Mouse (Mus musculus): ENCODE results near the gene Cxcl14. TPM values are rescaled to one million over a fixed set of nuclear protein-coding genes. Genes with fewer than 3 reads are reported as not detected.

Cxcl14 gene
- polyA plus RNA-seq, 1 experiment from 2014 or later, result 35.7 TPM

- Histone ChIP-seq H3K4me2 (ENCODE audit: low read depth) (peak within 1 kb of the TSS; percentile 32), H3K36me3 (ENCODE audit: control insufficient read depth, insufficient read depth, low read length) (no peaks in the 10 kb centered on the region), H3K9ac (ENCODE audit: low read length) (peak within 1 kb of the TSS; percentile 62), H3K4me1 (ENCODE audit: control insufficient read depth, insufficient read depth, low read length) (peaks cover 32% of the 10 kb centered on the region), H3K27me3 (ENCODE audit: control insufficient read depth, insufficient read depth, low read length) (peaks cover 93% of the 10 kb centered on the region), H3K27ac (ENCODE audit: low read depth, low read length) (peak within 1 kb of the TSS; percentile 49), H3K9me3 (ENCODE audit: control insufficient read depth, low read length) (no peaks in the 10 kb centered on the region), H3K4me3 (ENCODE audit: low read depth, low read length) (peak within 1 kb of the TSS; percentile 36)
- WGBS, result under 1% methylated on average over 56 of the region's 65 CpGs
- peak; percentile 83 for ATAC-seq (ENCODE audit: insufficient read depth, low FRiP score, low TSS enrichment)
- DNase-seq (ENCODE audit: low spot score), result peak; percentile 86
Measured at GRCm38 (mm10) chr13:56251924-56252619, 44.3 kb downstream of the Cxcl14 start, which contains the start of gene Neurog1. Gene Neurog1, minus strand, starts transcription at chr13:56252163.

- under 1% methylated on average over 59 of the region's 59 CpGs for WGBS
- Histone ChIP-seq H3K4me1 (ENCODE audit: control insufficient read depth, insufficient read depth, low read length) (peaks cover 25% of the 10 kb centered on the region), H3K9me3 (ENCODE audit: control insufficient read depth, low read length) (no peaks in the 10 kb centered on the region), H3K27ac (ENCODE audit: low read depth, low read length) (peak overlapping the region; percentile 49), H3K4me2 (ENCODE audit: low read depth) (peak overlapping the region; percentile 32), H3K4me3 (ENCODE audit: low read depth, low read length) (peak overlapping the region; percentile 36), H3K27me3 (ENCODE audit: control insufficient read depth, insufficient read depth, low read length) (peaks cover 86% of the 10 kb centered on the region), H3K9ac (ENCODE audit: low read length) (peak overlapping the region; percentile 62), H3K36me3 (ENCODE audit: control insufficient read depth, insufficient read depth, low read length) (no peaks in the 10 kb centered on the region)
- ATAC-seq (ENCODE audit: insufficient read depth, low FRiP score, low TSS enrichment), result peak; percentile 5; the same call in 1 of the 2 replicates
- DNase-seq (ENCODE audit: low spot score), result peak; percentile 66
Measured at GRCm38 (mm10) chr13:56251176-56251923, 45.0 kb downstream of the Cxcl14 start.

- H3K4me3 ChIP-seq (ENCODE audit: low read depth, low read length), result peak overlapping the region; percentile 36
- DNase-seq (ENCODE audit: low spot score), result peak; percentile 57
- ATAC-seq (ENCODE audit: insufficient read depth, low FRiP score, low TSS enrichment), result no peak
- peaks cover 25% of the 10 kb centered on the region for H3K4me1 ChIP-seq (ENCODE audit: control insufficient read depth, insufficient read depth, low read length)
- H3K27ac ChIP-seq (ENCODE audit: low read depth, low read length), result peak overlapping the region; percentile 49
- H3K9ac ChIP-seq (ENCODE audit: low read length), result peak overlapping the region; percentile 62
- peak overlapping the region; percentile 32 for H3K4me2 ChIP-seq (ENCODE audit: low read depth)
- peaks cover 86% of the 10 kb centered on the region for H3K27me3 ChIP-seq (ENCODE audit: control insufficient read depth, insufficient read depth, low read length)
- H3K9me3 ChIP-seq (ENCODE audit: control insufficient read depth, low read length), result no peaks in the 10 kb centered on the region
- WGBS, result 0% methylated on average over 13 of the region's 14 CpGs
- no peaks in the 10 kb centered on the region for H3K36me3 ChIP-seq (ENCODE audit: control insufficient read depth, insufficient read depth, low read length)
Measured at GRCm38 (mm10) chr13:56250551-56251161, 45.7 kb downstream of the Cxcl14 start.

GRCm38 (mm10) chr13:56249593-56250341 is 46.6 kb downstream of the Cxcl14 start:
- no peaks in the 10 kb centered on the region for H3K9me3 ChIP-seq (ENCODE audit: control insufficient read depth, low read length)
- H3K27ac ChIP-seq (ENCODE audit: low read depth, low read length), result no peak overlapping the region
- 0 out of 2 replicates have a peak overlapping the region, but pooled peaks have one; percentile 10 for H3K4me3 ChIP-seq (ENCODE audit: low read depth, low read length)
- peaks cover 78% of the 10 kb centered on the region for H3K27me3 ChIP-seq (ENCODE audit: control insufficient read depth, insufficient read depth, low read length)
- peak overlapping the region; percentile 5; the same call in 1 of the 2 replicates for H3K4me2 ChIP-seq (ENCODE audit: low read depth)
- under 1% methylated on average over 13 of the region's 13 CpGs for WGBS
- no peak for ATAC-seq (ENCODE audit: insufficient read depth, low FRiP score, low TSS enrichment)
- H3K4me1 ChIP-seq (ENCODE audit: control insufficient read depth, insufficient read depth, low read length), result peaks cover 18% of the 10 kb centered on the region
- H3K36me3 ChIP-seq (ENCODE audit: control insufficient read depth, insufficient read depth, low read length), result no peaks in the 10 kb centered on the region
- H3K9ac ChIP-seq (ENCODE audit: low read length), result no peak overlapping the region; the same call in 1 of the 2 replicates
- DNase-seq (ENCODE audit: low spot score), result peak; percentile 35

GRCm38 (mm10) chr13:56243104-56243503 is 53.2 kb downstream of the Cxcl14 start:
- H3K4me2 ChIP-seq (ENCODE audit: low read depth), result no peak overlapping the region
- DNase-seq (ENCODE audit: low spot score) (no peak), ATAC-seq (ENCODE audit: insufficient read depth, low FRiP score, low TSS enrichment) (no peak)
- no peaks in the 10 kb centered on the region for H3K4me1 ChIP-seq (ENCODE audit: control insufficient read depth, insufficient read depth, low read length)
- peaks cover 15% of the 10 kb centered on the region for H3K27me3 ChIP-seq (ENCODE audit: control insufficient read depth, insufficient read depth, low read length)
- H3K9ac ChIP-seq (ENCODE audit: low read length), result no peak overlapping the region
- no peaks in the 10 kb centered on the region for H3K36me3 ChIP-seq (ENCODE audit: control insufficient read depth, insufficient read depth, low read length)
- no peaks in the 10 kb centered on the region for H3K9me3 ChIP-seq (ENCODE audit: control insufficient read depth, low read length)
- WGBS, result 83% methylated on average over 5 of the region's 5 CpGs
- H3K4me3 ChIP-seq (ENCODE audit: low read depth, low read length), result no peak overlapping the region
- no peak overlapping the region for H3K27ac ChIP-seq (ENCODE audit: low read depth, low read length)

GRCm38 (mm10) chr13:56240012-56240770 is 56.2 kb downstream of the Cxcl14 start:
- WGBS, result 71% methylated on average over 16 of the region's 16 CpGs
- H3K27ac ChIP-seq (ENCODE audit: low read depth, low read length), result no peak overlapping the region
- H3K27me3 ChIP-seq (ENCODE audit: control insufficient read depth, insufficient read depth, low read length), result peaks cover 11% of the 10 kb centered on the region; the same call in 1 of the 2 replicates
- H3K4me2 ChIP-seq (ENCODE audit: low read depth), result no peak overlapping the region
- no peaks in the 10 kb centered on the region for H3K36me3 ChIP-seq (ENCODE audit: control insufficient read depth, insufficient read depth, low read length)
- no peak for ATAC-seq (ENCODE audit: insufficient read depth, low FRiP score, low TSS enrichment)
- no peaks in the 10 kb centered on the region for H3K9me3 ChIP-seq (ENCODE audit: control insufficient read depth, low read length)
- no peak overlapping the region for H3K4me3 ChIP-seq (ENCODE audit: low read depth, low read length)
- peak; percentile 9 for DNase-seq (ENCODE audit: low spot score)
- no peak overlapping the region for H3K9ac ChIP-seq (ENCODE audit: low read length)
- no peaks in the 10 kb centered on the region for H3K4me1 ChIP-seq (ENCODE audit: control insufficient read depth, insufficient read depth, low read length)

Data from neural tube, embryonic 11.5 days (tissue).